Mouse (Mus musculus) large intestine, adult 2 months (tissue): Measurements from ENCODE around the gene Gm3542. TPM values are rescaled to one million over a fixed set of nuclear protein-coding genes. Genes with fewer than 3 reads are reported as not detected.
"Not testable (repeated sequence)": the region's sequence is repeated elsewhere in the genome, so short reads cannot be mapped to it uniquely, and the experiment has no call there.

Experiments
- DNase-seq: peaks from one replicate; pipeline ENCODE4 v3.0.0-alpha.2; 2012; ENCODE audit warnings: low read depth, low spot score
- WGBS: fragments of 180-500 bp; shearing (Covaris S2); methylation state at CpG from one replicate; pipeline ENCODE4 v1.1.7; 2018; 5-methylcytosine and 5-hydroxymethylcytosine counted together
- polyA plus RNA-seq: library from polyadenylated mRNA; depleted of rRNA; stranded (reverse); fragments of >200 nt; gene quantifications from 2 replicates; pipeline ENCODE4 v1.2.3, GENCODE M21; 2012; rRNA removed

Gene Gm3542
- polyA plus RNA-seq, result not detected in 2 replicates

DNA sequence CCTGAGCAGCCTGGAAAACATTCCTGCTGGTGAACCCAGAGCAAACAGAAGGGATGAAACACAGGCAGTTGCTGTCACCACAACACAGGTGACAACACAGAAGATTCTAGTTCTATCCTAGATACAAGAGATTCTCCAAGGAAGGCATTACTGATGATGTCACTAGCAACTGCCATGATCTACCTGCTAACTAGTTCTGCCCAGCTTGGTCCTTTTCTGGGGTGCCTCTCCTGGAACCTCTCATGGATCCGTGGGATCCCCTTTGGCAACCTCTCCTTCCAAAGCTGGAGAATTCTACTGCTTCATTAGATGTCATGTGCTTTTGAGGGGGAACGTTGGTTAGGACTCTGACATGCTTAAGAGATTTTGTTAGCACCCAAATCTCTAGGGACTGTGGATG is at the start of gene Gm3542:
Gene Gm3542, minus strand, starts transcription at position 101 of the 400 bp plus-strand sequence.
- no CpG with 5 or more reads among the region's 2 CpGs for WGBS
- DNase-seq, result not testable (repeated sequence)

Other genes with a start within 250 kb of the Gm3542 start
- not detected in 2 replicates for gene Gm8279, start 203.4 kb downstream of the Gm3542 start, polyA plus RNA-seq
- gene Gm3317, start 170.4 kb downstream of the Gm3542 start, polyA plus RNA-seq, result not detected in 2 replicates
- gene Gm8271, start 149.1 kb downstream of the Gm3542 start, polyA plus RNA-seq, result not detected in 2 replicates
- gene Gm3526, start 74.3 kb downstream of the Gm3542 start, polyA plus RNA-seq, result not detected in 2 replicates
- not detected in 2 replicates for gene Gm3500, start 54.1 kb upstream of the Gm3542 start, polyA plus RNA-seq
- 0.06 and 0.15 TPM in 2 replicates for gene Gm3194, start 120.5 kb upstream of the Gm3542 start, polyA plus RNA-seq
- not detected in 2 replicates for gene Gm8246, start 142.9 kb upstream of the Gm3542 start, polyA plus RNA-seq
- gene Gm3187, start 149.3 kb upstream of the Gm3542 start, polyA plus RNA-seq, result not detected in 2 replicates
- 0.08 and 0.10 TPM in 2 replicates for gene Gm3488, start 166.7 kb upstream of the Gm3542 start, polyA plus RNA-seq
- not detected in 2 replicates for gene Gm3532, start 203.6 kb upstream of the Gm3542 start, polyA plus RNA-seq